Mouse (Mus musculus) layer of hippocampus, postnatal 14 days (tissue): Measurements from ENCODE around the gene Acvrl1. TPM values are rescaled to one million over a fixed set of nuclear protein-coding genes. Genes with fewer than 3 reads are reported as not detected.

Source experiments
- DNase-seq, 2 experiments: peaks; one replicate each; pipeline ENCODE4 v3.0.0; 2021 to 2022; ENCODE audit warnings: low spot score in 2 of 2, mixed read lengths in 1 of 2
- total RNA-seq, 2 experiments: library from RNA; stranded (reverse); gene quantifications; 2 replicates each; pipeline ENCODE4 v1.2.3; 2021

The Acvrl1 gene
- total RNA-seq, 2 experiments from 2014 or later, result 11.9 to 12.0 TPM

GRCm38 (mm10) chr15:101141061-101141541 is 12.8 kb downstream of the Acvrl1 start:
- no peak for DNase-seq

GRCm38 (mm10) chr15:101142672-101143071 is 14.3 kb downstream of the Acvrl1 start:
- DNase-seq, result no peak

GRCm38 (mm10) chr15:101143494-101143893 is 15.2 kb downstream of the Acvrl1 start:
- peak in 1 of 2 experiments; percentile 32 for DNase-seq

GRCm38 (mm10) chr15:101144176-101144575 is 15.9 kb downstream of the Acvrl1 start:
- DNase-seq, result no peak

- no peak for DNase-seq
These were observed 16.5 kb downstream of the Acvrl1 start for GRCm38 (mm10) chr15:101144779-101145178.

GRCm38 (mm10) chr15:101145424-101146099 is 17.2 kb downstream of the Acvrl1 start:
- peak; percentile 88 for DNase-seq

GRCm38 (mm10) chr15:101146100-101146965 is 18.0 kb downstream of the Acvrl1 start:
- no peak for DNase-seq

- no peak for DNase-seq
These were observed 19.0 kb downstream of the Acvrl1 start for GRCm38 (mm10) chr15:101147115-101147909.

- no peak for DNase-seq
These were observed 19.6 kb downstream of the Acvrl1 start for GRCm38 (mm10) chr15:101147910-101148273.

GRCm38 (mm10) chr15:101148604-101149003 is 20.3 kb downstream of the Acvrl1 start:
- DNase-seq, result no peak

- no peak for DNase-seq
These were observed 23.3 kb downstream of the Acvrl1 start for GRCm38 (mm10) chr15:101151409-101152261.

GRCm38 (mm10) chr15:101154700-101155616 is 26.6 kb downstream of the Acvrl1 start:
- no peak for DNase-seq

GRCm38 (mm10) chr15:101160128-101160527 is 31.8 kb downstream of the Acvrl1 start:
- DNase-seq, result no peak

- DNase-seq, result peak; percentile 70 to 71
These were observed 32.3 kb downstream of the Acvrl1 start for GRCm38 (mm10) chr15:101160591-101160990.

- DNase-seq, result no peak
These were observed 33.2 kb downstream of the Acvrl1 start for GRCm38 (mm10) chr15:101161534-101161933.

- DNase-seq, result no peak
These were observed 34.7 kb downstream of the Acvrl1 start for GRCm38 (mm10) chr15:101163056-101163458.

- no peak for DNase-seq
These were observed 35.5 kb downstream of the Acvrl1 start for GRCm38 (mm10) chr15:101163854-101164253.

GRCm38 (mm10) chr15:101164291-101164690 is 36.0 kb downstream of the Acvrl1 start:
- no peak for DNase-seq
